Mouse (Mus musculus) CD4-positive, CD25-positive, alpha-beta regulatory T cell (primary cell): Measurements from ENCODE around the gene Sass6. TPM values are rescaled to one million over a fixed set of nuclear protein-coding genes. Genes with fewer than 3 reads are reported as not detected.

Experiments used
- polyA plus RNA-seq: library from polyadenylated mRNA; unstranded; fragments of 100-300 nt; shearing (Covaris generic); gene quantifications from one replicate; pipeline ENCODE4 v1.2.1, GENCODE M21; 2017

The Sass6 gene
- polyA plus RNA-seq, result 6.4 TPM

DNA sequence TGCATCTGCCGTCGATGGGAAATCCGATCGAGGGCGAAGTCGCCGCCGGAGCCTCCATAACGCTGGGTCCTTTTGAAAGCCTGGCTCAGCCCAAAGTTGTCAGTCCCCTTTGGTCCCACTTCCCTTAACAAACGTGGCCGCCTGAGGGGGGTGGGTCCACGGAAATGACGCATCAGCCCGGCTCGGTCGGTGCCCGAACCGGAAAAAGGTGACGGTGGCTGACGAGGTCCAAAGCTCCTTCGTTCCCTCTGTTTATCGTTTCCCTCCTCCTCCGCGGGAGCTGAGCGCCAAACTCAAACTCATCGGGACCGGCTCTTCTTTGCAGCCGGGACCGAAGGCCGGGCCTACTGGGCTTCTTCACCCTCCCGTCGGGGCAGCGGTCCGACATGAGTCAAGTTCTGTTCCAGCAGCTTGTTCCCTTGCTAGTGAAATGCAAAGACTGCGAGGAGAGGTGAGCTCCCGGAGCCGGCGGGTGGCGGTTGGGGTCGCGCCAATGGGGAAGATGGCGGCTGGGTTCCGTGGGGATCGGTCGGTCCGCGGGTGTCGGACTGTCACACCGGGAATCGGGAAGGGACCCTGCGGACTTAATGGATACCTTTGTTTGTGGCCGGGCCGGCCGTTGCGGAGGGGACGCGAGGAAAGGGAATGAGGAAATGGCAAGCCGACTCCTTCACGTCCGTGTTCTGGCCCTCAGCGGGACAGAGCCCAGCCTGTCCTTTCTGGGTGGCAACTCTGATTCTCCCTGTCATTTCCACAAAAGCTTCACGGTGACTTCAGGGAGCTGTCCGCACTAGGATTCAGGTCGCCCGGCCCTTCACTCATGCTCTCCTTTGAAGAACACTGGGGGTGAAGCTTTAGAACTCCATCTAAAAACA is at the start of gene Sass6:
TSS of gene Sass6 (plus strand) at position 255 of the 875 bp plus-strand sequence.

DNA sequence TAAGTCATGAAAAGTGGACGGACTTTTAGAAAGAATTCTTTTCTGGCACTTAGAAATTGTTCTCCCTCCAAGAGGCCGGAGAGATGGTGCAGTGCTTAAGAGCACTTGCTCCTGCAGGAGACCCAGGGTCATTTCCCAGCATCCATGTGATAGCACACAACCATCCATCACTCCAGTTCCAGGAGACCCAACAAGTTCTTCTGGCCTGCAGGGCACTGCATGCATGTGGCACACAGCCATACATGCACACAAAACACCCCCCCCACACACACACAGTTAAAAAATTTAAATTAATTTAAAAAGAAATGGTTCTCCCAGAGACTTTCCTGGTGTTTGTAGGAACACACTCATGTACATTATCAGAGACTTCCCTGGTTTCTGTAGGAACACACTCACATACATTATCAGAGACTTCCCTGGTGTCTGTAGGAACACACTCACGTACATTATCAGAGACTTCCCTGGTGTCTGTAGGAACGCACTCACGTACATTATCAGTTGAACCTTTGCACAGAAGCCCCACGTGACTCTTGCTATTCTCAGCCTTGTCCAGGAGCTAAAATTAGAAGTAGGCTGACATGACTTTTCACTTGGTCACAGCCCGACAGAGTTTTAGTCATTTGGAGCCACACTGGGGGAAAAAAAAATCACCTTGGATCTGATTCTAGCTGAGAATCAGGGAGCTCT is 32.2 kb upstream of the Sass6 start, which contains the start of gene Lrrc39:
TSS of gene Lrrc39 (plus strand) at position 566 of the 687 bp plus-strand sequence.

DNA sequence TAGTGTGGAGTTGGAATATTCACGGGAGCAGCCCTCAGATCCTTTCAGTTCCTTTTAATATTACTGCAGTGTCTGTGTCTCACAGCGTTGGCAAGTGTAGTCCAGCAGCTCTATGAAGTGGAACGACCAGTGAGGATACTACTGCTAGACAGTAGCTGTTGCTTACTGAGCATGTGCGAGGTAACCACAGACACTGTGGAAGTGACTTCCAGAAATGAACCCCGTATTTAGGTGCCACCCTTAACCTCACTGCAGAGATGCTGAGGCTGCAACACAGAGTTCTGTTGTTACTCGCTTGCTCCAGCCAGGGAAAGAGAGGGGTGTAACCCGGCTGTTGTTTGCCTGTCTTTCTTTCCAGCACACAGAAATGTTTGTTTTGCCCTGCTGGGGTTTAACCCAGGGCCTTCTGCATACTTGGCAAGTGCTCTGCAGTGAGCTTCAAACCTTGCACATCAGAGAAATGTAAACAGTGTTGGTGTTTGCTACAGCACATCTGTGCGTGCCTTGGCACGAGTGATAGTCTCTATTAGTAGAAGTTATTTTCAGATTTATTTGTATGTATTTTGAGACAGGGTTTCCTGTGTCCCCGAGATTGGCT is 19.6 kb downstream of the Sass6 start, which contains the start of gene Trmt13:
TSS of gene Trmt13 (minus strand) at position 293 of the 598 bp plus-strand sequence.

DNA sequence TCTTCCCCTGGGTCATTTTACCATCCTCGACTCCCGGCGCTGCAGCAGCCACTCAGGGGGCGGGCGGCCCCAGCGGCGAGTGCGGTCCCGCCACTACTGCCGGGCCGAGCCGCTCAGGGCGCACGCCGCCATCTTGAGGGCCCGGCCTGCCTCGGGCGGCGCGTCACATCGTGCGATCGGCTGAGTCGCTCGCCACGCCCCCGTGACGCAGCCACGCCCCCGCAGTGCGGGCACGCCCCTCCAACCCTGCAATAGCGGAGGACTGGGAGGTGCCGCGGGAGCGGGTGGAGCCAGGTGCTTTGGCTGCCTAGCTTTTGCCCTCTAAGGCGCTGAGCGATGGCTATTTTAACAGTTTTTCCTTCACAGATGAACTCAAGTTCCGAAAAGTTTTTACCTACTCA is 67.7 kb downstream of the Sass6 start, which contains the start of gene Mfsd14a:
TSS of gene Mfsd14a (minus strand) at position 215 of the 401 bp plus-strand sequence.

Other genes with a start within 250 kb of the Sass6 start
- gene Cdc14a, start 170.9 kb upstream of the Sass6 start, polyA plus RNA-seq, result 24.7 TPM
- 42.7 TPM for gene Rtca, start 86.8 kb upstream of the Sass6 start, polyA plus RNA-seq
- 12.6 TPM for gene Dbt, start 81.9 kb upstream of the Sass6 start, polyA plus RNA-seq
- 1.4 TPM for gene Lrrc39, start 32.0 kb upstream of the Sass6 start, polyA plus RNA-seq
- 39.3 TPM for gene Trmt13, start 19.6 kb downstream of the Sass6 start, polyA plus RNA-seq
- 99.0 TPM for gene Mfsd14a, start 67.7 kb downstream of the Sass6 start, polyA plus RNA-seq
- not detected for gene Gm43191, start 86.3 kb downstream of the Sass6 start, polyA plus RNA-seq
- 23.8 TPM for gene Slc35a3, start 117.8 kb downstream of the Sass6 start, polyA plus RNA-seq
- 7.1 TPM for gene Agl, start 213.2 kb downstream of the Sass6 start, polyA plus RNA-seq